Mouse (Mus musculus) ovary, postnatal 36 days (tissue): ENCODE measurements around the gene Keg1.

Source experiments
- DNase-seq: peaks from one replicate; pipeline ENCODE4 v3.0.0; 2022; ENCODE audit warnings: low spot score, mixed read lengths

The Keg1 gene

DNA sequence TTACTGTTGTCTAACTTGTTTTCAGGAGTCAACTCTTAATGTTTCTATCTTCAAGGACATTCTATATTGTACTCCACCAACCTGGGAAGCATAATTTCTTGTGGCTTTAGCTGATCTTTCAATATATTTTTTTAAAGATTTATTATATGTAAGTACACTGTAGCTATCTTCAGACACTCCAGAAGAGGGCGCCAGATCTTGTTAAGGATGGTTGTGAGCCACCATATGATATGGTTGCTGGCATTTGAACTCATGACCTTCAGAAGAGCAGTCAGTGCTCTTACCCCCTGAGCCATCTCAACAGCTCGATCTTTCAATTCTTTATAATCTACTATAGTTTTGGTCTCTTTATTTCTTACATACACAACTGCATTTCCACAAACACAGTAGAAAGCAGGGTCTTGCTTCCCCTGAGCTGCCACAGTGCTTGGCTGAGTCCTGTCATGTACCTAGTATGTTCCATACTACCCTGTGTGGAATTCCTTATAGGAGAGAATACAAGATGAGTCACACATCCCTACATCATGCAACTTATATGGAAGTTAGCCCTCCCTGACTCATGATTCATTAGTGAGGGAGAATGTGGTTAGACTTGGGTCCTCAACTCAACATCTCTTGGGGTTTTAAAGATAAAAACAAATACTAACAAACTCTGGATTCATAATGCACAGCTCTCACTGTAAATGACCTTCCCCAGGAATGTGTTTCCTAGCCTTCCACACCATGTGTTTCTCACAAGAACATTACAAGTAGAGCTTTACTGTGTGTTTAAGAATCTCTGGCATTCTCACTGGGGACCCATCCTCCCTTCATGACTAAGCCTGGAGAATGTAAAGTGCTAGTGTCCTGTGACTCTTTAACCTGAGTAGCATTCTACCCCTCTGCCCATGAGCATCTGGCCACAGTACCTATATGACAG is 66.9 kb downstream of the Keg1 start:
- no peak for DNase-seq

- DNase-seq = no peak
These were observed 69.7 kb downstream of the Keg1 start, which contains the start of gene Cntf for GRCm38 (mm10) chr19:12765308-12765707. Cntf (minus strand) TSS chr19:12765632.
